Mouse (Mus musculus): ENCODE measurements at regions not wholly inside any gene's neighbourhood (a gene's known extent, or its start where the extent isn't known, plus 50 kb on each side); places are given as distances from the start of the nearest gene placed in this dataset.

DNA sequence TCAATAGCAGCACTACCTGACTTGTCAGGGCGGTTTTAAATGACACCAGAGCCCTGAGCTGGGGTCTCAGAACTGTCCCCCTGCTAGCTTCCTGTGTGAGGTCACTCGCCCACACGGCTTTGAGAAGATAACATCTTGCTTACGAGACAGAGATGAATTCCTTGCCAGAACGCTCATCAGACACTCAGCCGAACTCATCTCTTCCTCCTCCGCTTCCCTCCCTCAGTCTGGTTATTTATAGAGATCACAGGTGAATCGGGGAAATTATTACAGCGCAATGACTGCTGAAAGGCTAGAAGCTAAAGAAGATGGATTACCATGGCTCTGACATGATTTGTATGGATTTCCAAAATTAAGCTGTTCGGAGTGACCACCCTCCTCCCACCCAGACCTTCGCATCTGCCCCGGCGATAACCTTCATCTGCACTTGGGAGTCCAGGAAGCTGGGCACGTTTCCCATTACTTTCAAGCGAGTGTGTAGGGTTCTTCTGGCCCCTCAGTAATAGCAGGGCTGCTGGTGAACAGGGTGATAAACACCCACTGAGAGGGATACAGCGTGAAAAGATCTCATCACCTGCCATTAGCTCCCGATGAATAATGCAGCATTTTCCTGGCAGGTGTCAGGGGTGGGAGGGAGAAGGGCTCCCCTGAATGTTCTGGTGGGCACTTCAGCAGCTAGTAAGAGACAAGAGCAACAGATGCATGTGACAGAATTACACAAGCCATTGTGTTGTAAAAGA lies 430.4 kb downstream of the Psat1 start:
- in situ Hi-C loops (cut with MboI; ENCODE audit: unreplicated experiment in 2 of 2) = no loop called here

DNA sequence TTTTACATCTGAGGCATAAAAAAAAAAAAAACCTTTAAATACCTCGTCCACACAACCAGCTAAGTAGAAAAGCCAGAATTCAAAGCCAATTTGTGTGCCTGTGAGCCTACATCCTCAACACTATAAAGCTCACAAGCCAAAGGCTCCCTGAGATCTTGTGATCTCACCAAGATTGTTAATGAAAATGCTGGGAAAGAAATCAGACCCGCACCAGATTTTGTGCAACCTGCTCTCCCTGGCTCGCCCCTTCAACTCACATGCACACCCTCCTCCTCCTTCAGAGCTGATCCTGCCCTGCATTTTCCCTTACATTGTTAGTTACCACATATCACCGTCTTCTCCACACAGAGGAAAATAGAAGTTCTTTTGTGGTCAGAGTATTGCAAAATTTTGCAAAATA lies 433.9 kb downstream of the Psat1 start:
- in situ Hi-C loops (cut with MboI; ENCODE audit: unreplicated experiment in 2 of 2) = no loop called here

- in situ Hi-C loops (cut with MboI; ENCODE audit: unreplicated experiment in 2 of 2) = no loop called here
These were observed 436.7 kb downstream of the Psat1 start for GRCm38 (mm10) chr19:15510395-15510794.

DNA sequence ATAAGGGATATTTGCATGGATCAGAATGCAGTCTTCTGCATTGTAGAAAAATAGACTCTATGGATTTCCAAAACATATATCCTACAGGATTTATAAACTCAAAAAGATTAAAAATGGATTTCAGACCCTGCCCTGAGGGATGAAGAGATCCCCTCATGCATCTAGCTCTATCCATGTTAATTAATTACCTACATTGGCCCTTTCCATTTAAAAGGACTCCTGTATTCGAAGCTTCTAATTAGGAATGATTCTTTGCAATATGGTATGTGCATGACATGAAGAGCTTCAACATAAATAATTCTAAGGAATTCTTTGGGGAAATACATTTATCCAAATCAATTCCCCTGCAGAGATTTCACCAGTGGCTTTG lies 444.2 kb downstream of the Psat1 start:
- in situ Hi-C loops (cut with MboI; ENCODE audit: unreplicated experiment in 2 of 2) = no loop called here

DNA sequence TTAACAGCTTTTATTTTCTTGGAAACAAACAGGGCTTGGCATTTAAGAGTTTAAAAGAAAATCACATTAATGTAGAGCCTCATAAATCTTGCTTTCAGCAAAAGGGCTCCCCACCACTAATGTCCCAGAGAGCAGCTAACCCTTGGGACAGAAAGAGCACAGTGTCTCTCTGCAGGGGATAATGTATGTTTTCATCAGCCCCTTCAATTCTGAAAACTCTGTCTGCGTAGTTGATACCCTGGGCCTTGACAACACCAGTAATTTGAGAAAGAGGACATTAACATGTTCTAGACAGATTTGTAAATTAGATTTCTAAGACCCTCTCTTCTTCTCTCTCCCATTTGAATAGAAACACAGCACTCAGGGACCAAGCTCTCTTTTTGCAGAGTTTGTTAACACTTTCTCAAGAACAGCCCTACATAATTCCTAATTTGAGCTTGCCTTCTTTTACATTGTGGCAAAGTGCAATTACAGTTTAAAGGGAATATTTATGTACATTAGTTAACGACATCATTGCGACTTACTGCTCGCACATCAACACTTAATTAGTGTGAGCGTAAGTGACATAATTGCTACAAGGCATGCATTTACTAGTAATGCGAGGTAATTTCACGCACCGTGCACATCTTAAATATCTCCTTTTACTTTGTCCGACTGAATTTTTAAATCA lies 444.7 kb downstream of the Psat1 start:
- in situ Hi-C loops (cut with MboI; ENCODE audit: unreplicated experiment in 2 of 2) = no loop called here

DNA sequence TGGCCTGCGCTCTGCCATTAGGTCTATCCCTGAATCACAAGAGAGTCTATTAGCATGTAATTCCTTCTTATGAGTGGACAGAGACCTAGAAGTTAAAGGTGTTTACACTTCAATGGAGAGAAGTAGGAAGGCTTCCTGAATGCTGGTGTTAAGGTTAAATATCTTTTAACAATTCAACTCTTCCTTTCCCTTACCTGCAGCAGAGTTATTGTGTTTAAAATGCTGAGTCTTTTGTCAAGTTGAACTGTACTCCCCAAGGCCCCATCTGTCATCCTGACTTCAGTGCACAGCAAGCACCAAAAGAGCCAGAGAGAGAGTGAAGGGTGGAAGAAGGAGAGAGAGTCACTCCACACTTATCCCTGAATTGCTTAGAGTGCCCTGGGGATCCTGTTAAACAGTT lies 451.6 kb downstream of the Psat1 start:
- in situ Hi-C loops (cut with MboI; ENCODE audit: unreplicated experiment in 2 of 2) = no loop called here

DNA sequence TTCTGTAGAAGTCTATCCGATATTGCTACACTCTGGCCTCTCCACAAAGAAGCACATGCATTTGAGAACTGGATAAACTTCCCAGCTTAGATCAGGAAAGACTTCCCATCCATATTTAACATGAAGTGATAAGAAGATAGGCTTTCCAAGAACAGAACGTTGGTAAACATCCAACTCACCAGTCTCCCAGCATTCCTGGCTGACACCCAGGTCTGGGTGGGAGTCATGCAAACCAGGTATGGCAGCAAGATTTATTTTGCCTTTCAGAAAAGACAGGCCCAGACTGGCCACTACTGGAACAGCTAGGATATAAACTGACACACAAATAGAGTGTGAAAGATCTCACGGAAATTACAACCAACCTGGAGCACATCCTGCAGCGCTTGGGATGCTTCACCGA lies 459.6 kb downstream of the Psat1 start:
- in situ Hi-C loops (cut with MboI; ENCODE audit: unreplicated experiment in 2 of 2) = no loop called here

GRCm38 (mm10) chr19:15481605-15482004 lies 465.5 kb downstream of the Psat1 start:
- in situ Hi-C loops (cut with MboI; ENCODE audit: unreplicated experiment in 2 of 2) = no loop called here

DNA sequence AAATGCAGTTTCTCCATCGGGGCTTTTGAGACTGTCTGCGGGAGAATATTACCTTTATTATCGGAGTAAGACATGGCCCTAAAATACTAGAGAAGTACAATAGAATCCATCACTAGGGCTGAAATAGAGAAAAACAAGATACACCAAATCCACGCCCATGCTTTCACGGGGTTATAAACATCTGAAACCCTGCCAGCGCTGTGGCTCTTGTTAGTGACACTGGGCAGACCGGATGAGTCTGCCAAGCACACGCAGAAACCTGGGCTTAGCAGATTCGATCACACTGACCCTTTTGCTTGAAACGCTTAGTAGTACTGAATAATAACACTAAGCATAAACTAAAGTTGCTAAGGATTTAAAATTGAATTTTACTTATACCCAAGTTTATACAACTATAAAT lies 477.6 kb downstream of the Psat1 start:
- in situ Hi-C loops (cut with MboI; ENCODE audit: unreplicated experiment in 2 of 2) = no loop called here

DNA sequence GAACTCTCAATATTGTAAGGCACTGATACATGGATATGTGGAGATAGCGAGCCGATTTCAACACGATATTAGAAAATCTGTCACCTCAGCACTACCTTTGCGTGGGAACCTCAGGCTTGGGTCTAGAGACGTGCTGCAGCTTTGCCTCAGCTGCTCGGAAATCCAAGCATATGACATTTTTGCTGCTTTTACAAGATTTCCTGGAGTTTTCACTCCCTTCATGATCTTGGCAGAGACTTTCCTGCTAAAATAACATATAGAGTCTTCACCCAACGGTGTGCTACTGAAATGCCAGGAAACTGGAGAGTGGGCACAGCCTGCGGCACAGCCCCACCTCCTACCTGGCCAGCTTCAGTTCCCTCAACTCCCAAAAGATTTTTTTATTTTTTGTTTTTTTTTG lies 480.4 kb downstream of the Psat1 start:
- in situ Hi-C loops (cut with MboI; ENCODE audit: unreplicated experiment in 2 of 2) = no loop called here

DNA sequence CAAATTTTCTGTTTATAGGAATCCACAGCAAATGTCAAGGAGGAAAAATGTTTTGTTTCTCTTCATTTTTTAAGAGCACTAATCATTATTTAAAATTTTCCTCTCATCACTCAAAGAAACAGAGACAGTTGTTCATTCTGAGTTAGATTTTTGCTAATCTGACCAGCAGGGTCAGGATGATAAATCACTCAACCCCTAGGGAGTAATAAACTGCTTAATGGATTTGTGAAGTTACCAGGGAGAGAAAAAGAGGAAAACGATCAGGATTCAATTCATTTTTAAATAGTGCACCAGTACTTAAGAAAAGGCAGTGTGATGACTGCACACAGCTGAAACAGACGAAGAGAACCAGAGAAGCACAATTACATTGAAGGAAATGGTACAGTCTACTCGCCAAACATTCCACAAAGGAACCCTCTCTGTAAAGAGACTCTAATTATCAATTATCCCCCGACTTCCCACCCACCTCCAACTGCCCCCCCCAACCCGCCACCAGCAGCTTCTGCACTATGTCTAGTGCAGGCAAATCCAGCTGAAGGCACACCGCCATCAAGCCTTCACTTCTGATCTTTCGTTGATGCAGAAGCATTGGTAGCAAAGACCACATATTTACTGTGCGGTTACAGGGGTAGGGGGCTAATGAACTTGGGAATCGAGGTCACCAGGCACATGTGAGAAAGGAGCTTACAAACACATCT lies 481.9 kb downstream of the Psat1 start:
- in situ Hi-C loops (cut with MboI; ENCODE audit: unreplicated experiment in 2 of 2) = no loop called here

DNA sequence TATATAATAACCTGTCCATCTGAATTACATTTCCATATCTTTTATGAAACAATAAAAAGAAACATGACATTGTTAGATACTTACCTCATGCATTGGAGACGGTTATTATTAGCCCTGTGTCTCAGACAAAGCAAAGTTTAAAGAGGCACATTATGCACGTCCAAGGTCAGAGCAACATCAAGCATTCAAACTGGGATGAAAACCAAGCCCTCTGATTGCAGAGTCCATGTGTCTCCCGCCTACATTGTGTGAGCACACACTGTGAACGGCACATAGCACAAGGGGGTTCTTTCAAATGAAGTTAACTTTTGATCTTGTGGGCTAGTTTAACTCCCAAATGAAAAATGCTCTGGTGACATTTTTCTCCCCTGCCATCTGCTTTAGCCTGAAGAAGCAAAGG lies 489.3 kb downstream of the Psat1 start:
- in situ Hi-C loops (cut with MboI; ENCODE audit: unreplicated experiment in 2 of 2) = no loop called here

DNA sequence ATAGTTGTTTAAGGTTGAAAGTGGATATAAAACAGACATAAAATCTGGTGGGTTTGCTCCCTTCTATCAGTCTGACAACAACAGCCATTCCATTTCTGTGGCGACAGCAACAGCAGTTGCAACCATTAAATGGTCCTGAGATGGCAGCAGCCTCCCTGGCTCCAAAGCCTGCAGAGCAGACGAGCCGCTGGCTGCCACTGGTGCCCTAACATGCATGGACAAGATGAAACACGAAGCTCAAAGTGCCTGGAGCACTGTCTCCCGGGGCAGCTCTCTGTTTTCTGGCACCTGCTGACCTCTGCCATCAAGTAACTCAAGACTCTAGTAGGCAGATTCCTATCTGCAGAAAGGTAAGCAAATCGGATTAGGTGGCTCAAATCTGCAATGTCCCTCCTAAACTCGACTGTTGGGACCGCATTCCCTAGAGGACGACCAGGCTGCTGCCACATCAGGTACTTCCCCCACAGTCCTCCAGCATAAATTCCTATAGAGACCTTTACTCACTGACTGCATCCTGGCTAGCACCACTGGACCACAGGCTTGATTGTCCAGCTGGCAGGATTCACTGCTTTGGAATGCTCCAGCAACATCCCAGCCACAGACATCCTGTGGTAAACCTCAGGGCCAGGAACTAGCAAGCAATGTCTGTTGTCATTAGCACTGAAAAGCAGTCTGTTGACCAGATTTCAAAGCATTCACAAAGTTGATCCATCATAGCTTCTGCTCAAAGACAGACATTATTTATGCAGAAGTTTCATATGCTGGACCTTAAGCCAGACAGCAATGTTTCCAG lies 490.0 kb downstream of the Psat1 start:
- in situ Hi-C loops (cut with MboI; ENCODE audit: unreplicated experiment in 2 of 2) = no loop called here

GRCm38 (mm10) chr19:15448989-15449388 lies 498.1 kb downstream of the Psat1 start:
- in situ Hi-C loops (cut with MboI; ENCODE audit: unreplicated experiment in 2 of 2) = no loop called here

- in situ Hi-C loops (cut with MboI; ENCODE audit: unreplicated experiment in 2 of 2) = no loop called here
These were observed 515.3 kb downstream of the Psat1 start for GRCm38 (mm10) chr19:15431798-15432197.

- in situ Hi-C loops (cut with MboI; ENCODE audit: unreplicated experiment in 2 of 2) = no loop called here
These were observed 525.8 kb downstream of the Psat1 start for GRCm38 (mm10) chr19:15421311-15421710.

GRCm38 (mm10) chr19:15398624-15399023 lies 548.5 kb downstream of the Psat1 start:
- in situ Hi-C loops (cut with MboI; ENCODE audit: unreplicated experiment in 2 of 2) = no loop called here

- in situ Hi-C loops (cut with MboI; ENCODE audit: unreplicated experiment in 2 of 2) = no loop called here
These were observed 575.5 kb downstream of the Psat1 start for GRCm38 (mm10) chr19:15371682-15372081.

- in situ Hi-C loops (cut with MboI; ENCODE audit: unreplicated experiment in 2 of 2) = no loop called here
These were observed 580.2 kb downstream of the Psat1 start for GRCm38 (mm10) chr19:15366951-15367350.

DNA sequence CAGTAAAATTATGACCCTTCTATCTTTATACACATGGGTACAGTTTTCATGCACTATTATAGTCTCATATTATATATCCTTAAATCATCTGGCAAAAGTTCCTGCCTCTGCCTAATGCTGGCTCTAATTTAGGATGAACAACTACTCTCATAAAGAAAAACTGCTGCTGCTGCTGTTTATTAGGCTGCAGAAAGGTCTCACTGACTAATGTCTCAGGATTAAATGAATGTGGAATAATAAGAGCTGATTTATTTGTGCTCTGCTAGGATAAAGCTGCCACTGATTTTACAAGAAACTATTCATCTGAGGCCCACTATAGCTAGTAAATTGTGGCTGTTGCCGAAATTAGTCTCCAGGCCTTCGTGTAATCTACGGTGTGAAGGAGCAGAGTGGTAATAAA lies 590.0 kb downstream of the Psat1 start:
- in situ Hi-C loops (cut with MboI; ENCODE audit: unreplicated experiment in 2 of 2) = no loop called here

- in situ Hi-C loops (cut with MboI; ENCODE audit: unreplicated experiment in 2 of 2) = no loop called here
These were observed 598.8 kb downstream of the Psat1 start for GRCm38 (mm10) chr19:15348356-15348755.

Data from v-Abl transformed pro-B cells (cell line).